Mouse (Mus musculus): ENCODE measurements at regions not wholly inside any gene's neighbourhood (a gene's known extent, or its start where the extent isn't known, plus 50 kb on each side); places are given as distances from the start of the nearest gene placed in this dataset.

DNA sequence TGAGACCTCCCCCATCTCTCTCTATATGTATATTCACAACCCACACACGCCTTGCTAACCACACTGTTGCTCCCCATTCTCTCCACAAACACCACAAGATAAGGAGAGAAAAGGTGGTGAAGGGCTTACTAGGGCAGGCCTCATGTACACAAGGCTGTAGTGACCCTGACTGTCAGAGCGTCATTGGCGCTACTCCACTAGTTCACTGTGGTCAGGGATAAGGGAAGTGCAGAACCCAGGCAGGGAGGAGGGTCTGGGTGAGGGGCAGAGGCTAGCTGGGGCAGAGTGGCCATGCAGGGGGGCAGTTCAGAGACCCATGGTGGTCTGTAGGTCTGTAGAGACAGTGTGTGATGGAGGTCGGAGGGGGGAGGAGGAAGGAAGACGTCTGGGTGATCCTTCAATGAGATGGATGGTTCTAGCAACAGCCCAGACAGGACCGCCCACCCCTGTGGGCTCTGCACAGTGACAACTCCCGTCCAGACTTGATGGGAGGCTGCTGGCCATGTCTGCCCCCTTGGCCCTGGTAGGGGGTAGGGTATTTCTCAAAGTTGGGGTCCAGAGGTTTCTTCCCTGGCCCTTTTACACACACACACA lies 82.1 kb upstream of the Zbtb40 start:
- no peak overlapping the region for H3K4me2 ChIP-seq (replicated peaks)
- peaks cover 30% of the 10 kb centered on the region for H3K4me1 ChIP-seq
- no peak overlapping the region for H3K9ac ChIP-seq
- no peak overlapping the region for H3K4me3 ChIP-seq
- H3K27me3 ChIP-seq, result peaks cover 31% of the 10 kb centered on the region
- ATAC-seq (ENCODE audit: low FRiP score, low read depth), result no peak
- 36% methylated on average over 7 of the region's 7 CpGs for WGBS
- no peaks in the 10 kb centered on the region for H3K36me3 ChIP-seq
- H3K27ac ChIP-seq, result no peak overlapping the region
- H3K9me3 ChIP-seq, result no peaks in the 10 kb centered on the region

DNA sequence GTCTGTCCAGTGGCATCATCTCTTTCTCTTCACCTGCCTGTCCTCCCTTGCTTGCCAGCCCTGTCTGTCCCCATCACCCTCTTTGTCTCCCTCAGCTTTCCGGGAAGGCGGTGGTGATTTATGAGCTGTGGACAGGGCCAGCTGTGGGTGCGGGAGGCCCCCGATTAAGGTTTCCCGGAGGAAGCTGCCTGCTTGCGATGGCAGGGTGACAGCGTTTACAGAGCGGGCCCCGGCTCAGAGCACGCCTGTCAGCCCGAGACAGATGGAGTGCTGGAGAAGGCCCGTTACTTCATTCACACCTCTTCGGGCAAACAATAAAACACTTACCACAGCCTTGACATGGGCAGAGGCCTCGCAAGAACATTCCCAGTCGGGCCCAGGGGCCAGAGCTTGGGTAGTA lies 79.6 kb upstream of the Zbtb40 start:
- Histone ChIP-seq H3K27me3 (peaks cover 31% of the 10 kb centered on the region), H3K36me3 (no peaks in the 10 kb centered on the region), H3K9me3 (no peaks in the 10 kb centered on the region), H3K4me2 (replicated peaks) (peak overlapping the region; percentile 16; the same call in 1 of the 2 replicates), H3K4me1 (peaks cover 14% of the 10 kb centered on the region), H3K9ac (peak overlapping the region; percentile 10; the same call in 1 of the 2 replicates), H3K27ac (no peak overlapping the region), H3K4me3 (no peak overlapping the region)
- ATAC-seq (ENCODE audit: low FRiP score, low read depth), result peak; percentile 32; the same call in 1 of the 2 replicates
- 3% methylated on average over 15 of the region's 15 CpGs for WGBS

DNA sequence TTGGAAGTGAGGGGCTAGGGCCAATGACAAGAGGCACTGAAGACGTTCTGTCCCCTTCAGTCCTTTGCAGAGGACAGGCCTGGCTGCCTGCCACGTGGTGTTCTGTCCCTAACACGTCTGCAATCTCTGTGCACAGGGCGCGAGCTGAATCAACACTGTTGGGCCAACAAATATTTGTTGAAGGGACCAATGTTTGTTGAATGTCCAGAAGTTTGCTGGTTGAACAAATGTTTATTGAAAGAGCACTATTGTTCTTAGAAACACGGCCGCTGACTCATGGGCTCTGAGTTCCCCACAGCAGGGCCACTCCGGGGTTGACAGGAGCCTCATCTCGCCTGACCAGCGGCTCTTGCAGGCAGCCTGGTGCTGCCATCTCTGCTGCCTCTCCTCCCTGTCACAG lies 73.1 kb upstream of the Zbtb40 start:
- 77% methylated on average over 10 of the region's 10 CpGs for WGBS
- ATAC-seq (ENCODE audit: low FRiP score, low read depth), result no peak
- H3K36me3 ChIP-seq, result no peaks in the 10 kb centered on the region
- no peak overlapping the region for H3K4me2 ChIP-seq (replicated peaks)
- no peak overlapping the region for H3K27ac ChIP-seq
- no peak overlapping the region for H3K9ac ChIP-seq
- H3K27me3 ChIP-seq, result 0 out of 2 replicates have a peak, but pooled peaks cover 1% of the 10 kb centered on the region
- no peaks in the 10 kb centered on the region for H3K9me3 ChIP-seq
- no peak overlapping the region for H3K4me3 ChIP-seq
- peaks cover 23% of the 10 kb centered on the region for H3K4me1 ChIP-seq

- Histone ChIP-seq H3K4me1 (peaks cover 23% of the 10 kb centered on the region), H3K4me2 (replicated peaks) (no peak overlapping the region), H3K27me3 (0 out of 2 replicates have a peak, but pooled peaks cover 3% of the 10 kb centered on the region), H3K36me3 (no peaks in the 10 kb centered on the region), H3K27ac (no peak overlapping the region), H3K9me3 (no peaks in the 10 kb centered on the region), H3K9ac (no peak overlapping the region), H3K4me3 (no peak overlapping the region)
- 61% methylated on average over 7 of the region's 7 CpGs for WGBS
- no peak for ATAC-seq (ENCODE audit: low FRiP score, low read depth)
Measured at GRCm38 (mm10) chr4:137120597-137120996, 72.0 kb upstream of the Zbtb40 start.

DNA sequence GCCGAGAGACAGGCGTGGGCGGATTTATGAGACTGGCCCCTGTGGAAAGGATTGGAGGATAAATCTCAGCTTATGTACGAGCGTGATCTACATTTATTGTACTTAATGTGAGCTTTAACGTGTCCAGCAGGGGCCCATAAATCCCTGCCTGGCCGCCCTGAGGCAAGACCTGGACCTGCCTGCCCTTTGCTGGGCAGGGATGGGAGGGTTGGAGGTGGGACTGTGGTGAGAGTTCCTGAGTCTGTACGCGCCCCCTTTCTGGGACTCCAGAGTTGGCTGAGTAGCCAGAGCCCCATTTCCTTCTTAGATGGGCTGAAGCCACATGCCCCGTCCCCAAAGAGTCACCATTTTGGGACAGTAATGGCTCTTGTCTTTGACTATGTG lies 69.7 kb upstream of the Zbtb40 start:
- Histone ChIP-seq H3K4me2 (replicated peaks) (peak overlapping the region; percentile 65), H3K27me3 (0 out of 2 replicates have a peak, but pooled peaks cover 3% of the 10 kb centered on the region), H3K9ac (no peak overlapping the region), H3K4me1 (peaks cover 32% of the 10 kb centered on the region), H3K36me3 (no peaks in the 10 kb centered on the region), H3K4me3 (peak overlapping the region; percentile 41), H3K9me3 (no peaks in the 10 kb centered on the region), H3K27ac (peak overlapping the region; percentile 39; the same call in 1 of the 2 replicates)
- WGBS, result 7% methylated on average over 10 of the region's 10 CpGs
- ATAC-seq (ENCODE audit: low FRiP score, low read depth), result peak; percentile 66

DNA sequence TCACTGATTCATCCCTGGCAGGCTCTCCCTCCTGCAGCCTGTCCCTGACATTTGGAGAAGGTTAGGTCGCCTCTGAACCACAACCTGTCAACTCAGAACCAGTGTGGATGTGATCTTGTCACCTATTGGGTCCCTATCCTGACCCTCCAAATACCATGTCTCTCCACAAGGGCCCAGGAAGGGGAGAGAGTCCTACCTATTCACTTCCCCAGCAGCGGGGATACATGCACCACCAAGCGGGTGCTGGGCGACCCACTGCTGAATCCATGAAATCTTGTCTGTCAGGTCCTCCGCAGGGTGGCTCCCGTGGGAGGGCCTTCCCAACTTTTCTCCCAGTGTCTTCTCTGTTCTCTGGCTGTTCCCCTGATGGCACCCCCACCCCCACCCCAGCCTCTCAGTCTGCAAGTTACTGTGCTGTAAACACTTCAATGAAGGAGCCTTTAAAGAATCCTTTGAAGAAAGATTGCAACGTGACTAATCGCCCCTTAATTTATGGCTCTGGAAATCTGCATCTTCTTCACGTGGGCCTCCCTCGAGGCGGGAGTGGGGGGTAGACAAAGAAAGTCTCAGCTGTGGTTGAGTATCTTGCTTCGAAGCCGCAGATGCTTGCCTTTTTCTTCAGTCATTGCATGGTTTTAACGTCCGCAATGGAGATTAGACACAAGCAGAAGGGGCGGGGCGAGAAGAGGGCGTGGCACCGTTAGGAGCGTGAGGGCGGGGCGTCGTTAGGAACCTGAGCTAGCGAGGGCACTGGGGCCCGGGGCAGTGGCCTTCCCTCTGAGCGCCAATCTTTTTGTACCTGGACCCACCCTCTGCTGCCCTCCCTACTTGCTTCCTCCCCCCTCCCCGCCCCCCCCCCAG lies 69.1 kb upstream of the Zbtb40 start:
- ATAC-seq (ENCODE audit: low FRiP score, low read depth), result peak; percentile 76
- Histone ChIP-seq H3K4me1 (peaks cover 32% of the 10 kb centered on the region), H3K9me3 (no peaks in the 10 kb centered on the region), H3K9ac (peak overlapping the region; percentile 51), H3K4me3 (peak overlapping the region; percentile 41), H3K4me2 (replicated peaks) (peak overlapping the region; percentile 65), H3K27me3 (0 out of 2 replicates have a peak, but pooled peaks cover 3% of the 10 kb centered on the region), H3K27ac (peak overlapping the region; percentile 39; the same call in 1 of the 2 replicates), H3K36me3 (no peaks in the 10 kb centered on the region)
- WGBS, result 2% methylated on average over 26 of the region's 27 CpGs

DNA sequence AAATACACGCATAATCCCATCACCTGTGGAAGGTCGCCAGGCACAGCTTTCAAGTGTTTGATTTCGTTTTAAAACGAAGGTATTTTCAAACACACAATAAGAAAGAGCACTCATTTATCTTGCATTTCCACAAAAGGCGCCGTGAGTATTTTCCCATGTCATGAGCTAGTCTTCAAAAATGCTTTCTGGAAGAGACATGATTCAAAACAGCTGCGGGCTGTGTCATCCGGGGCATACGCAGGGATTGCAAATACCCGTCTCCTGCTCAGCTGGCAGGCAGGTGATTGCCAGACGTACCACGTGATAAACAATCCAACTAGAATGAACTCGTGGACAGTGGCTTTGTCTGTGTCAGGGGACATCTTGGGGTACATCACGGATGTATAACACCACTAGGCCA lies 66.5 kb upstream of the Zbtb40 start:
- WGBS, result 76% methylated on average over 14 of the region's 14 CpGs
- Histone ChIP-seq H3K27ac (no peak overlapping the region), H3K9me3 (no peaks in the 10 kb centered on the region), H3K4me3 (no peak overlapping the region), H3K9ac (no peak overlapping the region), H3K4me1 (peaks cover 32% of the 10 kb centered on the region), H3K36me3 (no peaks in the 10 kb centered on the region), H3K27me3 (0 out of 2 replicates have a peak, but pooled peaks cover 3% of the 10 kb centered on the region), H3K4me2 (replicated peaks) (no peak overlapping the region)
- no peak for ATAC-seq (ENCODE audit: low FRiP score, low read depth)

- no peak overlapping the region for H3K27ac ChIP-seq
- no peaks in the 10 kb centered on the region for H3K36me3 ChIP-seq
- no peaks in the 10 kb centered on the region for H3K27me3 ChIP-seq
- H3K9ac ChIP-seq, result no peak overlapping the region
- H3K4me3 ChIP-seq, result no peak overlapping the region
- no peak for ATAC-seq (ENCODE audit: low FRiP score, low read depth)
- no peak overlapping the region for H3K4me2 ChIP-seq (replicated peaks)
- peaks cover 16% of the 10 kb centered on the region; the same call in 1 of the 2 replicates for H3K4me1 ChIP-seq
- no peaks in the 10 kb centered on the region for H3K9me3 ChIP-seq
- WGBS, result 72% methylated on average over 10 of the region's 10 CpGs
Measured at GRCm38 (mm10) chr4:137110276-137110675, 61.7 kb upstream of the Zbtb40 start.

- no peaks in the 10 kb centered on the region for H3K9me3 ChIP-seq
- H3K4me1 ChIP-seq, result peaks cover 27% of the 10 kb centered on the region
- no peaks in the 10 kb centered on the region for H3K27me3 ChIP-seq
- no peak overlapping the region for H3K9ac ChIP-seq
- peak; percentile 66; the same call in 1 of the 2 replicates for ATAC-seq (ENCODE audit: low FRiP score, low read depth)
- WGBS, result 30% methylated on average over 10 of the region's 10 CpGs
- H3K4me3 ChIP-seq, result peak overlapping the region; percentile 18
- peak overlapping the region; percentile 43 for H3K4me2 ChIP-seq (replicated peaks)
- H3K36me3 ChIP-seq, result no peaks in the 10 kb centered on the region
- H3K27ac ChIP-seq, result peak overlapping the region; percentile 81
Measured at GRCm38 (mm10) chr4:137104447-137105044, 55.9 kb upstream of the Zbtb40 start.

GRCm38 (mm10) chr4:137101169-137101568 lies 52.6 kb upstream of the Zbtb40 start:
- H3K4me3 ChIP-seq, result no peak overlapping the region
- H3K27me3 ChIP-seq, result no peaks in the 10 kb centered on the region
- no peaks in the 10 kb centered on the region for H3K9me3 ChIP-seq
- no peaks in the 10 kb centered on the region for H3K36me3 ChIP-seq
- ATAC-seq (ENCODE audit: low FRiP score, low read depth), result no peak
- no peak overlapping the region for H3K4me2 ChIP-seq (replicated peaks)
- H3K4me1 ChIP-seq, result peaks cover 47% of the 10 kb centered on the region
- WGBS, result 86% methylated on average over 12 of the region's 12 CpGs
- no peak overlapping the region for H3K27ac ChIP-seq
- H3K9ac ChIP-seq, result no peak overlapping the region

DNA sequence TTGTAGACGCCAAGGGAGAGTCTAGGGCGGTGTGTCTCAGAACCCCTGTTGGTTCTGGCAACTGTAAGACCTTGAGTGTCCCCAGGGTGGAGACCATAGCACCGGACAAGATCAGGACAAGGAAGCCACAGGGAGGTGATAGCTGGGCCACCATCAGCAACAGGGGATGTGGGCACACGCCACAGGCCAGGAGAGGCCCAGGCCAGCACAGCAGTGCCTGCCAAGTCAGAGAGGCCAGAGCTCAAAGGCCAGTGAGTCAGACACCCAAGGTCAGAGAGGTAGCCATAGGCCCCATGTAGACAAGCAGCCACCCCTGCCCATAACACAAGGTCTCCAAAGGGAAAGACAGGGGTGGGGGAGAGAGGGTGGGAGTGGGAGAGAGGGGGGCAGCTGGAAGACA lies 52.2 kb upstream of the Zbtb40 start:
- no peak for ATAC-seq (ENCODE audit: low FRiP score, low read depth)
- Histone ChIP-seq H3K9me3 (no peaks in the 10 kb centered on the region), H3K4me1 (peaks cover 47% of the 10 kb centered on the region), H3K4me3 (no peak overlapping the region), H3K27ac (no peak overlapping the region), H3K4me2 (replicated peaks) (no peak overlapping the region), H3K9ac (no peak overlapping the region), H3K36me3 (no peaks in the 10 kb centered on the region), H3K27me3 (no peaks in the 10 kb centered on the region)
- 97% methylated on average over 4 of the region's 4 CpGs for WGBS

Data from limb, embryonic 13.5 days (tissue).